Mouse (Mus musculus) heart, adult 8-10 months (tissue): ENCODE results near the gene Pex16. TPM values are rescaled to one million over a fixed set of nuclear protein-coding genes. Genes with fewer than 3 reads are reported as not detected.
A peak's percentile ranks its signal among the peaks of the same experiment; 100 is the strongest.
"Not testable (repeated sequence)": the region's sequence is repeated elsewhere in the genome, so short reads cannot be mapped to it uniquely, and the experiment has no call there.

ENCODE experiments used
- DNase-seq: peaks from one replicate; pipeline ENCODE4 v3.0.0; 2022; ENCODE audit warnings: low spot score
- total RNA-seq, 4 experiments: library from RNA; stranded (reverse); gene quantifications; 2 replicates each; pipeline ENCODE4 v1.2.4; 2022

Pex16 gene
- total RNA-seq, 4 experiments from 2014 or later, result 22.2 to 28.5 (median 25.3) TPM

- peak; percentile 82 for DNase-seq
Observed at GRCm38 (mm10) chr2:92388891-92389641, 14.6 kb downstream of the Pex16 start.

GRCm38 (mm10) chr2:92389645-92390044 is 15.2 kb downstream of the Pex16 start:
- DNase-seq, result no peak

GRCm38 (mm10) chr2:92390206-92390930 is 15.9 kb downstream of the Pex16 start:
- no peak for DNase-seq

GRCm38 (mm10) chr2:92391116-92391515 is 16.6 kb downstream of the Pex16 start:
- no peak for DNase-seq

- DNase-seq, result no peak
Observed at GRCm38 (mm10) chr2:92391703-92392317, 17.3 kb downstream of the Pex16 start.

- DNase-seq, result no peak
Observed at GRCm38 (mm10) chr2:92392318-92393264, 18.1 kb downstream of the Pex16 start.

- no peak for DNase-seq
Observed at GRCm38 (mm10) chr2:92395535-92395934, 21.1 kb downstream of the Pex16 start.

GRCm38 (mm10) chr2:92397436-92397835 is 23.0 kb downstream of the Pex16 start:
- no peak for DNase-seq

GRCm38 (mm10) chr2:92399877-92400276 is 25.4 kb downstream of the Pex16 start:
- DNase-seq, result not testable (repeated sequence)

- DNase-seq, result no peak
Observed at GRCm38 (mm10) chr2:92400682-92401081, 26.2 kb downstream of the Pex16 start.

- DNase-seq, result no peak
Observed at GRCm38 (mm10) chr2:92401091-92401561, 26.6 kb downstream of the Pex16 start, which contains the start of gene Mapk8ip1. Gene Mapk8ip1, minus strand, starts transcription at chr2:92401263.

- DNase-seq, result no peak
Observed at GRCm38 (mm10) chr2:92402591-92403326, 28.3 kb downstream of the Pex16 start.

GRCm38 (mm10) chr2:92403776-92404319 is 29.4 kb downstream of the Pex16 start:
- DNase-seq, result no peak

GRCm38 (mm10) chr2:92404737-92405136 is 30.3 kb downstream of the Pex16 start:
- no peak for DNase-seq

GRCm38 (mm10) chr2:92405687-92406086 is 31.2 kb downstream of the Pex16 start:
- no peak for DNase-seq

GRCm38 (mm10) chr2:92408309-92409045 is 34.0 kb downstream of the Pex16 start:
- DNase-seq, result no peak

GRCm38 (mm10) chr2:92411705-92412104 is 37.2 kb downstream of the Pex16 start:
- DNase-seq, result no peak

- no peak for DNase-seq
Observed at GRCm38 (mm10) chr2:92421723-92422387, 47.4 kb downstream of the Pex16 start.
